Mouse (Mus musculus) lung, embryonic 15.5 days (tissue): ENCODE results near the gene Poll. TPM values are rescaled to one million over a fixed set of nuclear protein-coding genes. Genes with fewer than 3 reads are reported as not detected.

Source experiments
- ATAC-seq: fragments of 200-750 bp; cut with Nextera tagmentation; 2 replicates; pipeline ENCODE4 v1.8.0; 2017; ENCODE audit warnings: moderate number of reproducible peaks, borderline replicate concordance; ENCODE audit not compliant: low FRiP score, low TSS enrichment; ENCODE audit errors: extremely low read depth
- H3K27ac ChIP-seq: fragments of 300-500 bp; sonication (generic); 2 replicates; pipeline ENCODE4 v1.5.1; 2015; ENCODE audit warnings: moderate library complexity, mild to moderate bottlenecking, inconsistent platforms
- H3K27me3 ChIP-seq: fragments of 300-500 bp; sonication (generic); 2 replicates; pipeline ENCODE4 v1.6.1; 2015; ENCODE audit warnings: inconsistent platforms
- H3K36me3 ChIP-seq: fragments of 300-500 bp; sonication (generic); 2 replicates; pipeline ENCODE4 v1.6.1; 2015; ENCODE audit warnings: inconsistent platforms
- H3K4me1 ChIP-seq: fragments of 300-500 bp; sonication (generic); 2 replicates; pipeline ENCODE4 v1.6.1; 2015; ENCODE audit warnings: inconsistent platforms
- H3K4me2 ChIP-seq: fragments of 300-500 bp; sonication (generic); 2 replicates; pipeline ENCODE4 v1.6.1; 2015; ENCODE audit warnings: inconsistent platforms, mild to moderate bottlenecking, moderate library complexity
- H3K4me3 ChIP-seq: fragments of 300-500 bp; sonication (generic); 2 replicates; pipeline ENCODE4 v1.5.1; 2015; ENCODE audit warnings: mild to moderate bottlenecking, inconsistent platforms
- H3K9ac ChIP-seq: fragments of 300-500 bp; sonication (generic); 2 replicates; pipeline ENCODE4 v1.6.1; 2015; ENCODE audit warnings: inconsistent platforms
- H3K9me3 ChIP-seq: fragments of 300-500 bp; sonication (generic); 2 replicates; pipeline ENCODE4 v1.6.1; 2016; ENCODE audit warnings: inconsistent platforms
- WGBS: fragments of 180-500 bp; shearing (Covaris S2); methylation state at CpG from one replicate; pipeline ENCODE4 v1.1.7; 2015; 5-methylcytosine and 5-hydroxymethylcytosine counted together
- polyA plus RNA-seq: library from polyadenylated mRNA; unstranded; fragments of >200 nt; fragmentation: Nextera tagmentation; extraction: Ambion mirVana; gene quantifications from 2 replicates; pipeline ENCODE4 v1.2.1, GENCODE M21; 2015

Gene Poll
- 17.6 and 19.9 TPM in 2 replicates for polyA plus RNA-seq

DNA sequence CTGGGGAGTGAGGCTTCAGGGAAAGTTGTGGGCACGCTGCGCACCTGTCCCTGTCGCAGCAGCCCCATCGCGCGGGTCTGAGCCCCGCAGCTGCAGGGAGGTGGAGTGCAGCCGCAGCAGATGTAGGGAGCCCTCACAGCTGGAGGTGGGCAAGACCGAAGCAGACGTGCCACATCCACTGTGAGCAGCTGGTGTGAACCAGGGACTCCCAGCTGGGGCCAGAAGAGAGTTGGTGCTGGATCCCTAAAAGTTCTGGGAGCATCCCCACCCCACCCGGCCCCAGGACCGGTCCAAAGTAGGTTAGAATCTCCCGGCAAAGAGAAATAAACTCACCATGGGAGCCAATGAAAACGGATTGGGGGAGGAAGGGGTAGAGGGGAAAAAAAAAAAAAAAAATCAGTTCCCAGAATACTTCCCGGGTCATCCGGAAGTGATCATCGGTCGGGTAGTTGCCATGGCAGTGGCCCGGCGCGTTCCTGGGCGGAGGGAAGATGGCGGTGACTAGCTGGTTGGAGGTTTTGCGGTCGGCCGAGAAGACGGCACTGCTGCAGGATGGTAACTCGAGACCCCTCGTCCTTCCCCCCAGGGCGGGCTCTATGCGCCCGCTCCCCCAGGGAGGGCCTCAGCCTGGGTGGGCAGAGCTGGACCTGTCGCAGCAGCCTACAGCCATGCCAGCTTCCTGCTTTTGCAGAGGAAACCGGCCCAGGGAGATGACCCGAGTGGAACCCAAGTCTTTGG lies at the start of gene Poll, which contains the start of gene Gm17018:
Poll (minus strand) TSS at position 379 of the 738 bp plus-strand sequence.
Gm17018 (plus strand) TSS at position 463 of the 738 bp plus-strand sequence.
- peak; percentile 82; the same call in 1 of the 2 replicates for ATAC-seq
- H3K27ac ChIP-seq = peak within 1 kb of the TSS; percentile 56
- H3K27me3 ChIP-seq = no peaks in the 10 kb centered on the region
- H3K4me1 ChIP-seq = peaks cover 16% of the 10 kb centered on the region
- under 1% methylated on average over 27 of the region's 35 CpGs for WGBS
- peak within 1 kb of the TSS; percentile 95 for H3K4me2 ChIP-seq
- peak within 1 kb of the TSS; percentile 70 for H3K4me3 ChIP-seq
- H3K36me3 ChIP-seq = peaks cover 4% of the 10 kb centered on the region; the same call in 1 of the 2 replicates
- H3K9me3 ChIP-seq = no peaks in the 10 kb centered on the region
- H3K9ac ChIP-seq = peak within 1 kb of the TSS; percentile 82

DNA sequence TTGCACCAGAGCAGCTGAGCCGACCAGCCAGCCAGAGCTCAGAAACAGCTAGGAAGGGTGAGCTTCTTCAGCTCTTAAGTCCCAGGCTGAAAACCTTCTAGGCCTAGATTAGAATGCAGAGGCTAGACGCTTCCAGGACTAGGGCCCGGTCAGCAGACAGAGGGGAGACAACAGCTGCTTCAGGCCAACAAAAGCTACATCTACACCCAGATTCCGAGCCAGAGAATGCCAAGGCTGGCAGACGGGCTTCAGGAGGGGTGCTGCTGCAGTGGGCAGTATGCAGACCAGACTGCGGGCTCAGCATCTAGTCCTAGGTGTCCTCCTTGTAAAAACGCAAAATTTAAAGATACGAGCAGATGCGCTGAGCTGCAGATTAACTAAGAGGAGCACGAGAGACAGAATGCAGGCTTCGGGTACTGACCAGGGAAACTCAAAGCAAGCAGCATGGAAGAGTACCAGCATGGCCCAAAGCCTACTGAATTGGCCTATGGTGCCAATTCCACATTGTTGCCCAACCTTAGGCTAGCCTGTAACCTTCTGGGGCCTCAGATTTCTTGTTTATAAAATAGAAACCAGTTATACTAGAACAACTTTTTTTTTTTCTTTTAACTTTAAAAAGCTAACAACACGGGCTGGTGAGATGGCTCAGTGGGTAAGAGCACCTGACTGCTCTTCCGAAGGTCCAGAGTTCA lies 48.5 kb upstream of the Poll start:
- H3K9me3 ChIP-seq = no peaks in the 10 kb centered on the region
- H3K4me2 ChIP-seq = no peak overlapping the region
- ATAC-seq = no peak
- no peak overlapping the region for H3K27ac ChIP-seq
- no peaks in the 10 kb centered on the region for H3K36me3 ChIP-seq
- H3K4me3 ChIP-seq = no peak overlapping the region
- 86% methylated on average over 13 of the region's 13 CpGs for WGBS
- no peaks in the 10 kb centered on the region for H3K27me3 ChIP-seq
- no peak overlapping the region for H3K9ac ChIP-seq
- no peaks in the 10 kb centered on the region for H3K4me1 ChIP-seq

DNA sequence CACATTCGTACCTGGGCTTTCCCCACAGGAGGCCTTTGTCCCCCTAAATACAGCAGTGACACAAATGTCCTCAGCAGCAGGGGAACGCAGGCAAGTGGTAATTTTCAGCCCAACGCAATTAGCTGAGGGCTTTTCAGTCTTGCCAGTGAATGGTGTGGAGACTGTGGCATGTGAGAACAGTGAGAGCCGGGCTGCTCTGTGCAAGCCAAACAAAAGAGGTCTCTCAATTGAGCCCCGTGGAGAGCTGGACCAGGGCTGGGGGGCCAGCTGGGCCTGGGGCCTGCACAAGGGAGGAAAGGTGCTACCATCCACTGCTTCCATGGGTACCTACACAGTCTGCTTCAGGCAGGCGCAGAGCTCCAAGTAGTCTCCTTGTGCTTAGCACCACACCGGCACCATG lies 47.1 kb upstream of the Poll start:
- Histone ChIP-seq H3K4me3 (no peak overlapping the region), H3K27me3 (no peaks in the 10 kb centered on the region), H3K4me1 (no peaks in the 10 kb centered on the region), H3K27ac (no peak overlapping the region), H3K9me3 (no peaks in the 10 kb centered on the region), H3K9ac (no peak overlapping the region), H3K4me2 (no peak overlapping the region), H3K36me3 (no peaks in the 10 kb centered on the region)
- ATAC-seq = no peak
- 56% methylated on average over 7 of the region's 7 CpGs for WGBS

DNA sequence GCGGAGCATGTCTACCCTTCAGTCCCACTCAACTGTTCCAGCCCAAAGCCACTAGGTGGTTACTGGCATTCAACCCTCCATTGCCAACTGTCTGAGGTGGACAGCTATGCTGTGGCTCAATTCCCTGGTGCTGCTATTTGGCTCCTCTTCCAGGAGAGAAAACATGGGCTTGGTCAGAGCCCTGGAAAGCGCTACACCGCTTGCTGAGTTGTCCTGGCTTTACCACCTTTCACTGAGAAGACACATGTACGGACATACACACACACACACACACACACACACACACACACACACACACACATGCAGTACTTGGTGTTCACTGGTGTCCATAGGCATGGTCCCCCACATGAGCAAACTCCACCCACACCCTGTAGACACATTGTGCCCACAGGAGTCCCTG lies 46.4 kb upstream of the Poll start:
- 85% methylated on average over 4 of the region's 4 CpGs for WGBS

DNA sequence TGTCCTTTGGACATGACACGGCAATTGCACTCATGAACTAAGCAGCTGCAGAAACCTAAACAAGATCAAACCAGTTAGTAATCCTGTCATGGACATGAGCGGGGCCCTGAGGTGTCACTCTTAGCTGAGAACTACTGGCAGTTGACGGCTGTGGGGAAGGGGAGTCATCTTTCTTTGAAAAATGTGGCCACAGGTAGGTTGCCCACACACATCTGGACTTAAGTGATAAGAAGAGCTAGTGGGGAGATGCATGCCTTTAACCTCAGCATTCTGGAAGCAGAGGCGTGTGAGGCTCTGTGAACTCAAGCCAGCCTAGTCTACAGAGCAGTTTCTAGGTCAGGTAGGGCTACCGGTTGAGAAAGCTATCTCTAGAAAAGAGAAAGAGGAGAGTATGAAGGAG lies 42.3 kb upstream of the Poll start:
- no peaks in the 10 kb centered on the region for H3K4me1 ChIP-seq
- H3K36me3 ChIP-seq = no peaks in the 10 kb centered on the region
- no peak overlapping the region for H3K9ac ChIP-seq
- no peak overlapping the region for H3K4me2 ChIP-seq
- H3K27ac ChIP-seq = no peak overlapping the region
- no peak overlapping the region for H3K4me3 ChIP-seq
- H3K27me3 ChIP-seq = no peaks in the 10 kb centered on the region
- H3K9me3 ChIP-seq = no peaks in the 10 kb centered on the region
- no peak for ATAC-seq
- 64% methylated on average over 5 of the region's 5 CpGs for whole genome bisulfite sequencing

More for the DNA sequence above, 46.4 kb upstream of the Poll start:
- Histone ChIP-seq H3K4me1 (no peaks in the 10 kb centered on the region), H3K27me3 (no peaks in the 10 kb centered on the region), H3K9me3 (no peaks in the 10 kb centered on the region), H3K27ac (no peak overlapping the region), H3K36me3 (no peaks in the 10 kb centered on the region), H3K9ac (no peak overlapping the region), H3K4me3 (no peak overlapping the region), H3K4me2 (no peak overlapping the region)
- no peak for ATAC-seq

DNA sequence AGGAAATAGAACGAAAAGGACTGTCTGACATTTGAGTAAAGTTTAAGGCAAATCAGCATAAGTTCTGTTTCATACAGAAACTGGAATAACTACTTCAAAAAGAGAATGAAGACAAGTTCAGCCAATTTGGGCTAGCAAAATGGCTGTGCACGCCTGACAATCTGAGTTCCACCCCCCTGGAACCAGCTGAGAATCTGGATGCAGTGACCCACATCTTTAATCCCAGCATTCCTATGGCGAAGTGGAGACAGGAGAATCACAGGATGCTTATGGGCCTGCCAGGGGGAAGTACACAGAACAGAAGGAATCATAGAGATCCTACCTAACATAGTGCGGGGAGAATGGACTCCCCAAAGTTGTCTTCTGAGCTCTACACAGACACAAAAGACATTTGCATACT lies 36.8 kb upstream of the Poll start:
- peaks cover under 1% of the 10 kb centered on the region; the same call in 1 of the 2 replicates for H3K4me1 ChIP-seq
- 83% methylated on average over 4 of the region's 4 CpGs for WGBS
- no peak for ATAC-seq

DNA sequence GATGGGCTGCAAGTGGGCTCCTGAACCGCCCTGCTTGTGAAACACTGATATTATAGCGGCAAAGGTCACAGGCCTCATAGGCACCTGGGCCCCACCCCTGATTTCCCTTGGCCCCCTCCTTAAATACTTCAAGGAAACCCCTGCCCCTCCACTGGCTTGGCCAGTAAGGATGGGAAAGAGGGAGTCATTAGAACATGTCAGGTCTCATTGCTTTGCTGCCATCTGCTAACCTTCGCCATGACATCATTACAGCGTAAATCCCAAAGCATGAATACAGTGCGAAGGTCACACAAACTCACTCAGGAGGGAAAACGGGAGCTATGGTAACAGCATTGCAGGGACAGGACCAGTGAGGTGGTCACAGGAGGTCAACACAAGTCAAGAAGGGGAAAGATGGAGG lies 36.1 kb upstream of the Poll start:
- H3K36me3 ChIP-seq = no peaks in the 10 kb centered on the region
- H3K4me3 ChIP-seq = no peak overlapping the region
- no peak overlapping the region for H3K27ac ChIP-seq
- WGBS = 82% methylated on average over 6 of the region's 6 CpGs
- no peaks in the 10 kb centered on the region for H3K9me3 ChIP-seq
- no peak for ATAC-seq
- no peak overlapping the region for H3K4me2 ChIP-seq
- H3K4me1 ChIP-seq = peaks cover 6% of the 10 kb centered on the region
- no peaks in the 10 kb centered on the region for H3K27me3 ChIP-seq
- no peak overlapping the region for H3K9ac ChIP-seq

More for the DNA sequence above, 36.8 kb upstream of the Poll start:
- Histone ChIP-seq H3K27ac (no peak overlapping the region), H3K4me2 (no peak overlapping the region), H3K9ac (no peak overlapping the region), H3K36me3 (no peaks in the 10 kb centered on the region), H3K27me3 (no peaks in the 10 kb centered on the region), H3K4me3 (no peak overlapping the region), H3K9me3 (no peaks in the 10 kb centered on the region)

DNA sequence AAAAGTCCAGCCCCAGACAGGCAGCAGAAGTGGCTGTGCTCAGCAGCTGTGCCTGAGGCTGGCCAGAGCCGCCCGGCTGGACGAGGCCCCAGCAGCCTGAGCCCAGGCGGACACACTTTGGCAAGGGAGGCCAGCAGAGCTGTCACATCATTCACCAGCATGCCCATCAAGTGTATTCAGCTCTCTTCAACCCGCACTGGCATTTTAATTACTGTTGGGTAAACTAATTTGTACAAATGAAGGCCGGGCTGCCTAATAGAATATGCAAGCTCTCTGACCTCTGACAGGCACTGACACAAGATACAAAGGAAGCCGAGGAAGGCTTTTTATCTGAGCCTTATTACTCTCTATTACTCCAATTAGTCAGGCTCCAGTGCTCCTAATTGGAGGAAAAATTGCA lies 35.7 kb upstream of the Poll start:
- Histone ChIP-seq H3K4me2 (no peak overlapping the region), H3K36me3 (no peaks in the 10 kb centered on the region), H3K4me1 (peaks cover 10% of the 10 kb centered on the region), H3K9ac (no peak overlapping the region), H3K9me3 (no peaks in the 10 kb centered on the region), H3K27ac (no peak overlapping the region), H3K27me3 (no peaks in the 10 kb centered on the region), H3K4me3 (no peak overlapping the region)
- WGBS = 65% methylated on average over 7 of the region's 7 CpGs
- ATAC-seq = no peak

DNA sequence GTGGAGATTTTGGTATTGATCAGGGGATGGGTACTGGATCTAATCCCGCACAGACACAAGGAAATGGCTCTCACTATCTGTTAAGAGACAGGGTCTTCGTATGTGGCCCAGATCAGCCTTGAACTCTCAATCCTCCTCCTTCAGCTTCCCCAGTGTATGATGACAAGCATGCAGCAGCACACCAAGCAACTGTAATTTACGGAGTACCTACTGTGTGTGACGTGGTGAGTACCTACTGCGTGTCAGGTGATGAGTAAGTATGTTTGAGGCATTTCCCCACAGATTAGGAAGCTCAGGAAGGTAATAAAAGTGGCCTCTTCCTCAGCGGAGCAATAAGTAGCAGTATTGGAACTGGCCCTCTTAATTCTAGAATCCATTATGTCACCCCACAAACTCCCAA lies 35.1 kb upstream of the Poll start:
- Histone ChIP-seq H3K4me2 (no peak overlapping the region), H3K36me3 (no peaks in the 10 kb centered on the region), H3K4me1 (peaks cover 15% of the 10 kb centered on the region), H3K9me3 (no peaks in the 10 kb centered on the region), H3K4me3 (no peak overlapping the region), H3K27me3 (no peaks in the 10 kb centered on the region), H3K9ac (no peak overlapping the region), H3K27ac (no peak overlapping the region)
- ATAC-seq = no peak
- 92% methylated on average over 6 of the region's 6 CpGs for WGBS

DNA sequence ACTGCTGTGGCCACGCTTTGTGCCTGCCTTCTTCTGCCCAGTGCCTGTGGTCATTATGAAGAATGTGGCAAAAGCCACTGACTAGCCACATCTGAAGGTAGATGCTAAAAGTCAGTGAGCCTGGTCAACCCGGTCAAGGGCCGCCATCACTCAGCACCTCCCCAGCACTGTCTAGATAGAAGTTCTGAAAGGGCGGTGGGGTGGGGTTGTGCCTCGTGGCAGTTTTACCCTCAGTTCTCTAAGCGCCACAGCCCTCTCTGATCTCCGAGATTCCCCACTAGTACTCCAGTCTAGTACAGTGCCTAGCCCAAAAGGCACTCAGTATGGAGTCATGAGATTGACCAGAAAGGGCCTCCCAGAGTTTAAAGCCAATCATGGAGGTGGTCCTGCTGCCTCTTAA lies 33.7 kb upstream of the Poll start:
- H3K4me1 ChIP-seq = peaks cover 15% of the 10 kb centered on the region
- no peak overlapping the region for H3K4me2 ChIP-seq
- no peaks in the 10 kb centered on the region for H3K36me3 ChIP-seq
- no peak overlapping the region for H3K27ac ChIP-seq
- ATAC-seq = no peak
- H3K4me3 ChIP-seq = no peak overlapping the region
- H3K9ac ChIP-seq = no peak overlapping the region
- H3K27me3 ChIP-seq = no peaks in the 10 kb centered on the region
- H3K9me3 ChIP-seq = no peaks in the 10 kb centered on the region
- WGBS = 90% methylated on average over 7 of the region's 7 CpGs

DNA sequence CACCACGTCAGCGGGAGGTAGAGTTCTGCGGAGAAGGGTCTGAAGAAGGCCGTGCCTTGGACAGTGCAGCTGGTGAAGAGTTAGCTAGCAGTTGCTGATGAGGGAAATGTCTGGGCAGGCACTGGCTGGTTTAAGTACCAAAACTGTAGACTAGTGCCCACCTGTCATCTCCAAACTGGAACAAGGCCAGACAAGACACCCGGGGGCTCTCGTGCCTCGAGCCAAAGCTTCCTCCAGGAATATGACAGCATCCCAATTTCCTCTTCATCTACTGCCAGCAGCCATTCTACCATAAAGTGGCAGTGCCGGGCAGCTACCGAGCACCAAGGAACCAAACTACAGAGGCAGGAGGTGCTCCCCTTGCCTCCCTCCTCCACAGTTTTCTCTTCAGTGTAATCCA lies 32.6 kb upstream of the Poll start:
- WGBS = 88% methylated on average over 9 of the region's 9 CpGs
- H3K4me2 ChIP-seq = no peak overlapping the region
- no peak overlapping the region for H3K27ac ChIP-seq
- H3K9me3 ChIP-seq = no peaks in the 10 kb centered on the region
- no peak overlapping the region for H3K4me3 ChIP-seq
- no peak overlapping the region for H3K9ac ChIP-seq
- no peak for ATAC-seq
- no peaks in the 10 kb centered on the region for H3K27me3 ChIP-seq
- H3K4me1 ChIP-seq = peaks cover 15% of the 10 kb centered on the region
- H3K36me3 ChIP-seq = 0 out of 2 replicates have a peak, but pooled peaks cover 2% of the 10 kb centered on the region

DNA sequence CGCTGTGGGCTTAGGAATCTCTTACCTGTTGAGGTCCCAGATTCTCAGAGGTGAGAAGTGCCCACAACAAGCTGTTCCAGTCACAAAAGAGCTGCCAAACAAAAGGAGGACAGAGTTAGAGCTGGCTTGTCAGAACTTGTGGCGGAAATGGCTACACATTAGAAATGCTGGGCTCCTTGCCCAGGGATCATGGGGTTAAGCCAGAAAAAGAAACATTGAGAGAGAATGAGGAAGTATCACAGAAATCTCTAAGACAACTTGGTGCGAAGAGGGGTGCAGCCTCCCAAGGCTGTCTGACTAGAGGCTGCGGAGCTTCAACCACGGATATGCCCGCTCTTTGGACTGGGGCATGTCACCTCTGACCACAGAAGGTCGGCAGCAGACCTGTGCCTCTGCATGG lies 31.4 kb upstream of the Poll start:
- Histone ChIP-seq H3K4me3 (no peak overlapping the region), H3K4me1 (peaks cover 15% of the 10 kb centered on the region), H3K27me3 (no peaks in the 10 kb centered on the region), H3K27ac (0 out of 2 replicates have a peak overlapping the region, but pooled peaks have one; percentile 53), H3K9ac (no peak overlapping the region), H3K36me3 (0 out of 2 replicates have a peak, but pooled peaks cover 2% of the 10 kb centered on the region), H3K9me3 (no peaks in the 10 kb centered on the region), H3K4me2 (no peak overlapping the region)
- WGBS = 44% methylated on average over 7 of the region's 7 CpGs
- ATAC-seq = peak; percentile 76
